ENCODE assay signal across 9 mouse cellular contexts in genomic region chr19:7605930-7606783, GRCm38 (mm10). TPM values are rescaled to one million over a fixed set of nuclear protein-coding genes. Genes with fewer than 3 reads are reported as not detected.
DNase-seq lines count a peak whose midpoint lies in the region; ATAC-seq lines count a peak whose summit lies in the region.
"Had no signal": no experiment of that assay in that cellular context is flagged by ENCODE, and none has a peak within 500 bp of the region (broad histone marks: within the 10 kb centered on the region; RNA-seq: fewer than 3 reads in every experiment).

No protein-coding gene starts in this region.

- peak overlapping the region; percentile 82 for H3K27ac ChIP-seq in brown adipose tissue, adult 24 weeks (replicated peaks; ENCODE audit: low read depth, low read length)
- no peak overlapping the region for H3K27ac ChIP-seq in liver, embryonic 15.5 days (replicated peaks)

- H3K4me3 ChIP-seq in brown adipose tissue, adult 24 weeks (ENCODE audit: insufficient read depth, low read depth, low read length) = peak overlapping the region; percentile 61
- H3K4me3 ChIP-seq in liver, embryonic 15.5 days (replicated peaks) = no peak overlapping the region

- no peaks in the 10 kb centered on the region for H3K9me3 ChIP-seq in liver, embryonic 15.5 days (replicated peaks)

- H3K36me3 ChIP-seq in liver, embryonic 15.5 days (replicated peaks) = no peaks in the 10 kb centered on the region

- H3K4me2 ChIP-seq in liver, embryonic 15.5 days = peak overlapping the region; percentile 46

- WGBS in liver, embryonic 15.5 days (ENCODE audit: insufficient replicate concordance) = 15% methylated on average over 15 of the region's 15 CpGs

- DNase-seq in Muller cell, postnatal 12 days (ENCODE audit: inconsistent ontology term) = peak; percentile 94
- peak; percentile 43 to 66 for DNase-seq in frontal cortex, postnatal 36 days (ENCODE audit: low spot score in 2 of 2)
- DNase-seq in kidney, postnatal 14 days = peak; percentile 91
- DNase-seq in retina, embryonic 14.5 days (ENCODE audit: low spot score) = peak; percentile 87
- DNase-seq in gastrocnemius, postnatal 10 days = no peak
- DNase-seq in urinary bladder, postnatal 36 days (ENCODE audit: low spot score in 2 of 2) = no peak

- H3K27me3 ChIP-seq in liver, embryonic 15.5 days = peaks cover 36% of the 10 kb centered on the region

- peaks cover 18% of the 10 kb centered on the region for H3K4me1 ChIP-seq in brown adipose tissue, adult 24 weeks (ENCODE audit: control insufficient read depth, insufficient read depth, insufficient read length, low read length)
- peaks cover 7% of the 10 kb centered on the region; the same call in 1 of the 2 replicates for H3K4me1 ChIP-seq in liver, embryonic 15.5 days (replicated peaks)

- ATAC-seq in liver, embryonic 15.5 days (ENCODE audit: insufficient read depth) = no peak

- H3K9ac ChIP-seq in liver, embryonic 15.5 days = no peak overlapping the region

RNA-seq across cellular contexts. Expression of gene Lgals12, which starts 0.8 kb away (rescaled TPM):
- 78.7 and 93.6 TPM in 2 replicates for polyA plus RNA-seq in brown adipose tissue, adult 24 weeks (2012; ENCODE audit: insufficient read depth, insufficient read length, missing spikeins)
- not detected in 2 replicates for polyA plus RNA-seq in liver, embryonic 15.5 days (2015; fragmentation: Nextera tagmentation; extraction: Ambion mirVana)
- total RNA-seq in gastrocnemius, postnatal 10 days (2021) = 1 to 10 TPM in 1 of 2 experiments, under 1 TPM in 1; 0.90 to 1.2 TPM
- total RNA-seq: common myeloid progenitor, adult 5-6 weeks had no signal

RNA-seq across cellular contexts. Expression of gene Hrasls5, which starts 6.2 kb away (rescaled TPM):
- 2.6 TPM in 1 of 2 replicates, not detected in the other for polyA plus RNA-seq in brown adipose tissue, adult 24 weeks (2012; ENCODE audit: insufficient read depth, insufficient read length, missing spikeins)
- not detected in 2 replicates for polyA plus RNA-seq in liver, embryonic 15.5 days (2015; fragmentation: Nextera tagmentation; extraction: Ambion mirVana)
- total RNA-seq in gastrocnemius, postnatal 10 days (2021) = not detected
- total RNA-seq: common myeloid progenitor, adult 5-6 weeks had no signal

RNA-seq across cellular contexts. Expression of gene Pla2g16, which starts 48.9 kb away (rescaled TPM):
- 368 and 573 TPM in 2 replicates for polyA plus RNA-seq in brown adipose tissue, adult 24 weeks (2012; ENCODE audit: insufficient read depth, insufficient read length, missing spikeins)
- polyA plus RNA-seq in liver, embryonic 15.5 days (2015; fragmentation: Nextera tagmentation; extraction: Ambion mirVana) = 22.6 and 26.4 TPM in 2 replicates
- total RNA-seq in gastrocnemius, postnatal 10 days (2021) = 10 to 100 TPM; 61.0 to 61.6 TPM

Comparison
In these comparisons a context has a peak if more than half of its experiments do, and no peak if none do; other contexts are left out.
1. DNase-seq: peak in Muller cell, postnatal 12 days (single experiment), frontal cortex, postnatal 36 days (2 of 2), kidney, postnatal 14 days (single experiment) and retina, embryonic 14.5 days (single experiment); none in gastrocnemius, postnatal 10 days (single experiment) and urinary bladder, postnatal 36 days (0 of 2).
2. RNA of gene Lgals12, which starts 0.8 kb away (polyA plus RNA-seq): 78.7 to 93.6 TPM in brown adipose tissue, adult 24 weeks; not detected in liver, embryonic 15.5 days; every median in the first group is over 10 times any median in the second.
3. RNA of gene Pla2g16, which starts 48.9 kb away (polyA plus RNA-seq): 368 to 573 TPM in brown adipose tissue, adult 24 weeks; 22.6 to 26.4 TPM in liver, embryonic 15.5 days; every median in the first group is over 10 times any median in the second.